Mouse (Mus musculus) CD4-positive helper T cell, adult 2 months (primary cell): Measurements from ENCODE around the gene Zer1.
A peak's percentile ranks its signal among the peaks of the same experiment; 100 is the strongest.

Experiments used
- DNase-seq: peaks from one replicate; pipeline ENCODE4 v3.0.0-alpha.2; 2012; ENCODE audit warnings: low read depth, missing footprints, low spot score

Gene Zer1

GRCm38 (mm10) chr2:30128789-30129188, 4.4 kb upstream of the Zer1 start:
- peak; percentile 75 for DNase-seq

GRCm38 (mm10) chr2:30123729-30124471, 485 bp downstream of the Zer1 start:
- no peak for DNase-seq

DNA sequence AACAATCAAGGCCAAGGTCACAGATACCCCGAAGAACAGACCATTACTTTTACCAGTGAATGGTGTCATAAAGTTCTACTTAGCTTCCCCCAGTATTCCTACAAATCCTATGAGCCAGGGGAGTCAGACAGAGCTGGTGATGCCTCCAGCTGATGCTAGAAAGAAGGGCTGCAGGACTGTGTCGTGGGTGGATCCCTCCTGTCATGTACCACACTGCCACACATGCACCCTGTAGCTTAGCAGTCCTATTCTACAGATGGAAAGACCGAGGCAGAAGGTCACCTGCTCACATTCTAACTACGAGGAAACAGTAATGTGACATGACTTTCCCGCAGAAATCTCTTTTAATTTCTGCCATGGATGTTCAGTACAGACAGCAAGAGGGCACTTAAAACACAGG, 1.6 kb downstream of the Zer1 start:
- no peak for DNase-seq

- DNase-seq = no peak
Measured at GRCm38 (mm10) chr2:30120269-30120668, 4.1 kb downstream of the Zer1 start.

GRCm38 (mm10) chr2:30119641-30120051, 4.7 kb downstream of the Zer1 start:
- DNase-seq = peak; percentile 82

GRCm38 (mm10) chr2:30112564-30112963, 11.8 kb downstream of the Zer1 start:
- DNase-seq = peak; percentile 69

- no peak for DNase-seq
Measured at GRCm38 (mm10) chr2:30111500-30111899, 12.9 kb downstream of the Zer1 start.

DNA sequence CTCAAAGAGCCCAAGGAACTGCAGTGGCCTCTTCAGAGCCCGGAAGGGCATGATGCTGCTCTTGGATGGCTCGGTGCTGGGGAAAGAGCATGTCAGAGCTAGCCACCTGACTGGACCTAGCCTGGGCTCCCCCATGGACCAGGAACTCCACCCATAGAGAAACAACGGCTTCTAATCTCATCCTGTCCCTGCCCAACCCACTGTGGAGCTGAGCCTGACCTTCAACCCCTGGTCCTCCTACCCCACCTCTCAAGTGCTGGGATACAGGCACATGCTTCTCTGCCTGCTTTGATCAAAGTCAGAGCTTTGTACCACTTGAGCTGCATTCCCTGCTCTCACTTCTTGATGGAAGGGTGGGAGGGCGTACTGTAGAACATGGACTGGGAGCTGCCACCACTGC, 16.1 kb downstream of the Zer1 start:
- DNase-seq = no peak

DNA sequence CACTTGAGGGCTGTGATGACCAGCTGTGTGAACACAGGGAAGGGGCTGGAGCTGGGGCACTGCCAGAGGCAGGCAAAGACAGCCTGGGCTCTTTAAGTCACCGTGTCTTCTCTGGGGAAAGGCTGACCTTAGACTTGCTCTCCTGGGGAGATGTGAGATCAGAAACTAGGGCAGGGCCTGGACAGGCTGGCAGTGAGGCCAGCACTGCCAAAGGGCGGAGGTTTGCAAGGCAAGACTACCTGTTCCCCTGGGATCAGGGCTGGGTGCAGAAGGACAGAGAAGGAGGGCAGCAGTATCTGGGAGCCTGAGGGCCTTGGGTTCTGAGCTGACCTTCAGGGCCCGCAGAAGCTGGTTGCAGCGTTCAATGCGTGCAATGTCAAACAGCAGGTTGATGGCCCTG, 16.7 kb downstream of the Zer1 start:
- DNase-seq = no peak

DNA sequence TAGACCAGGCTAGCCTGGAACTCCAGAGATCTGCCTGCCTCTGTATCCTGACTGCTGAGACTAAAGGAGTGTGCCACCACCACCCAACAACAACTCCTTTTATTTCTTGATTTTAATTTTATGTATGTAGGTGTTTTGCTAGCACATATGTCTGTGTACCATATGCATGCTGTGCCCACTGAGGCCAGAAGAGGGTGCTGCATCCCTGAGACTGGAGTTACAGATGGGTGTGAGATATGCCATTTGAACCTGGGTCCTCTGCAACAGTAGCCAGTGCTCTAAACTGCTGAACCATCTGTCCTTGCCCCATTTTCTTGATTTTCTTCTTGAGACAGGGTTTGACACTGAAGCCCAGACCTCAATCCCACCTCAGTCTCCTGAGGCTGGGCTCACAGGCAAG, 18.0 kb downstream of the Zer1 start:
- peak; percentile 61 for DNase-seq

DNA sequence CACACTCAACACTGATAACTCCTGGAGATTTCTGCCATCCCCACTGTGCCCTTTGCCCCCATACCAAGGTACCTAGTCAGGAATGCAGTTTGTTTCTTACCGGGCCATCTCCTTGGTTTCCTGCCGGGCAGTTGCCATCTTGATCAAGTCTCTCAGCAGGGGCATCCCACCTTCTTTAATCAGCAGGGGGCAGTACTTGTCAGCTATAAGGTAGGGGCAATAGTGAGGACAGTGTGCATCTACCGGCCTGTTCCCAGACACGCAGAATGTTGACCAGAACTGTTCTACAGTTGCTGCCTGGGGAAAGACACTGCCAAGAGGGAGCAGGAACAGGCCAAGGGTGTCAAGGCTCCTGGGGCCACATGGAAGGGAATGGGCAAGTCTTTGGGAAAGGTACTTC, 24.2 kb downstream of the Zer1 start:
- DNase-seq = no peak

- DNase-seq = peak; percentile 67
Measured at GRCm38 (mm10) chr2:30095882-30096527, 28.4 kb downstream of the Zer1 start.

DNA sequence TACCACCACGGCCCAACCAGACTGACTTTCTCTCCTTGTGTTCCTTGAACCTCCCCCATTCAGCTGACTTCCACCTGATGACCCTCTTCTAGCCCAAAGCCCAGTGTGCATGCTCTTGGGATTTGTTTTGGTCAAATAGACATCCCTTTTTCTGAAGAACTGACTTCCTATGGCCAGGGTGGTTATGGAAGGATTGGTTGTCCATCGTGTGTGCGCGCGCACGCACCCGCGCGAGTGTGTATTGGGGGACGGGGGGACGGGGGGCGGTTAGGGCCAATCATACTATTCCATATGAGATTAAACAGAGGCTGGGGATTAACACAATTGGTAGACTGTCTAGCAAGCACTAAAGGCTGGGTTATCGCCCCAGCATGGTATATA, 30.2 kb downstream of the Zer1 start:
- DNase-seq = no peak

DNA sequence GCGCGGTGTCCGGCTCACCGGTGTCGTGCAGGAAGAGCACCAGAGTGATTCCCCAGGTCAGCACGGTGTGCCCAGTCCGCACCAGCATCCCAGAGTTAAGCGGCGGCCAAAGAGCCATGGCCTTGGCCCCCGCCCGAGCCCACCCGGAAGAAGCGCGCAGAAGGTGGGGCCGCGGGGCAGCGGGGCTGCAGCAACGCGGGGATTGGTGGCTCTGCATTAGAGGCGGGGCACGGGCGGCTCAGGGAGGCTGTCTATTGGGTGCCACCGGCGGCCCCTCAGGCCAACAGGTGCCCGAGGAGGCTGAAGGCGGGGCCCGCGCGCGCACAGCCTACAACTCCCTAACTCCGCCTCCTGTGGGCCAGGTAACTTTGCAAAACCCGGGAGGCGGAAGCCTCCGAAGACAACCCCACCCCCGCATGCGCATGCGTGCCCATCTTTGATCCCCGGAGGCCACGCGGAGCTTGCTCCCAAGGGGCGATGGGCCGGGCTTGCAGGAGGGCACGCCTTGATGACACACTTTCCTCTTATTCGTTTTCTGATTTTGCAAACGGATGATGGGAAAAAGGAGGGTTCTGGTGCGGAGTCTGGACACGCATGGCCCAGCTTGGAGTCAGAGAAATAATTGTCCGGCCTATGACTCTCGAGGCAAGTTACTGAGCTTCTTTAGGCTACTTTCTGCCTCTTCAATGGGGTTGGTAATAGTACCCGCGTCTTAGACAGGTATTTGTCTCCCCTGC, 30.7 kb downstream of the Zer1 start, which contains the start of gene Zdhhc12:
TSS of gene Zdhhc12 (minus strand) at position 178 of the 737 bp plus-strand sequence.
- DNase-seq = peak; percentile 100

DNA sequence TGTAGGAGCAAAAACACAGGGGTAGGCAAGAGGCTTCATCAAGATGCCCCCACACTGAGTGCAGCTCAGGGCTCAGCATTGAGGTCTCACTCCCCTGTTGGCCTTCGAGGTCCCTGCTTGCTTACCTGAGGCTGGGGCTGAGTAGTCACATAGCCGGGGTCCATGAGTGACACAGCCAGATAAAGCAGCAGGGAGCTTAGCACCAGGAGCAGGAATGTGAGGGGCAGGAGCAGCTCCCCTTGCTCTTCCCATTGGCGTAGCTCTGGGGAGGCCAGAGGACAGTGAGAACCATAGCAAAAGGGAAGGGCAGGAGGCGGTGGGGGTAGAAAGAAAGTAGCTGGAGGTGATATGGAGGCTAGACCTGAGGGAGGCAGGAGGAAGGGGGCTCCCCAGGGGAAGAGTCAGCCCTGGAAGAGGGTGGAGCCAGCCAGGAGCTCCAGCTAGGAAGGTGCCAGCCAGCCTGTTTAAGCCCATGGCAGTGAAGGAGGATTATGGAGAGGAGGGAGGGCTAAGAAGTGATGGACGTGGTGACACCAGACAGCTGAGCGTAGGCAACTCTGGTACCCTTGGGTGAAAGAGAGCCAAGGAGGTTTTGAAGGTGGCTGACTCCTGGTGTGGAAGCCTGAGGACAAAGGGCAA, 32.0 kb downstream of the Zer1 start:
- no peak for DNase-seq

DNA sequence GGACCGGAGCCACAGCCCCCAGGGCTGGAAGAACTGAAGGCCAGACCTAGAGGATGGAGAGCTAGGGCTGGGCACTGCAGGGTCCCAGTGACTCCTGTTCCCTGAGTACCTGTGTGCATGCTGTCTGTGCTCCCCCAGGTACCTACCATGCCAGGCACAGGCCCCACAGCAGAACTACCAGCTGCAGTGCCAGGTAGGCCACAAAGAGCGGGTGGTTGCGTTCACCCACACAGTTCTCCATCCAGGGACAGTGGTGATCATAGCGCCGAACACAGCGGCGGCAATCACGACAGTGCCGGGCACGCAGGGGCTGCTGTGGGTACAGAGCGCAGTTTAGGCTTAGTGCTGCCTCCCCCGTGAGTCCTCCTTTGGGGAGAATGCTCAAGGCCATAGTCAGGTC, 32.9 kb downstream of the Zer1 start:
- no peak for DNase-seq

DNA sequence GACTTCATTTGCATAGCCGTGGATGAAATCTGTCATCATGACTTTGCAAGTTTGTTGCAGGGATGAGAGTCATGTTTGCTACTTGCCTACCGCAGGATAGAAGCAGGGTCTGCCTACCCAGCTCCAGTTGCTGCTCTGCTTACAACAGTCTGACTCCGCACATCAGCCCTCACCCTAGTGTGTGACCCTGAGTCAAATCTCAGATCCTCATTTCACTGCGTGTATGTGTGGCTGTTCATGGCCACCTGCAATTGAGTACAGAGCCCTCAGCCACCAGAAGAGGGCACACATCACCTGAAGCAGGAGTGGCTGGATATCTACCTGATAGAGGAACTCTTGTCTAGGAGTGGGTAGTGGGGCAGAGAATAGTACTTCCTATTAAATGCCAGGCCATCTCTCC, 37.1 kb downstream of the Zer1 start:
- DNase-seq = no peak

GRCm38 (mm10) chr2:30084632-30085031, 39.8 kb downstream of the Zer1 start:
- no peak for DNase-seq

DNA sequence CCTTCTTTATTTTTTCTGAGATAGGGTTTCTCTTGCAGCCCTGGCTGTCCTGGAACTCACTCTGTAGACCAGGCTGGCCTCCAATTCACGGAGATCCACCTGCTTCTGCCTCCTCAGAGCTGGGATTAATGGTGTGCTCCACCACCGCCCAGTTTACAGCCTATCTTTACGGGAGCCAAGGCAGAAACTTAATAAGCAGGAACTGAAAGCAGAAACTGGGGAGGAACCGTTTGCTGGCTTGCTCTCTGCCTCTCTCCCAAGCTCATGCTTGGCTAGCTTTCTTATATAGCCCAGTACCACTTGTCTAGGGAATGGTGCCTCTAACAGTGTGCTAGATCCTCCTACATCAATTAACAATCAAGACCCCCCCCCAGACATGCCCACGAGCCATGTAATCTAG, 40.3 kb downstream of the Zer1 start:
- DNase-seq = no peak

- DNase-seq = no peak
Measured at GRCm38 (mm10) chr2:30080181-30080800, 44.1 kb downstream of the Zer1 start.

- DNase-seq = no peak
Measured at GRCm38 (mm10) chr2:30078760-30079159, 45.6 kb downstream of the Zer1 start.

GRCm38 (mm10) chr2:30078349-30078712, 46.1 kb downstream of the Zer1 start:
- DNase-seq = no peak
